ENCODE assay signal across 9 mouse cellular contexts in genomic region chr17:88329715-88330114, GRCm38 (mm10).
DNase-seq lines count a peak whose midpoint lies in the region; ATAC-seq lines count a peak whose summit lies in the region.
"Had no signal": no experiment of that assay in that cellular context is flagged by ENCODE, and none has a peak within 500 bp of the region (broad histone marks: within the 10 kb centered on the region; RNA-seq: fewer than 3 reads in every experiment).

No protein-coding gene starts in this region.

- H3K36me3 ChIP-seq in hindbrain, embryonic 16.5 days (ENCODE audit: control insufficient read depth, insufficient read depth, low read length): no peaks in the 10 kb centered on the region
- no peaks in the 10 kb centered on the region for H3K36me3 ChIP-seq in hindbrain, embryonic 12.5 days
- H3K36me3 ChIP-seq in forebrain, embryonic 12.5 days (replicated peaks): no peaks in the 10 kb centered on the region

- DNase-seq in R1 (ENCODE audit: low read depth, low spot score): peak; percentile 41
- DNase-seq in cerebellum, postnatal 14 days: peak; percentile 71 to 77
- DNase-seq in heart, postnatal 10 days: peak; percentile 76 to 82
- DNase-seq in lung, postnatal 25 days (ENCODE audit: low spot score): peak; percentile 69
- no peak for DNase-seq in embryo, embryonic 11 days

- 44% methylated on average over 9 of the region's 9 CpGs for WGBS in hindbrain, embryonic 16.5 days
- WGBS in hindbrain, embryonic 12.5 days: 69% methylated on average over 9 of the region's 9 CpGs
- 78% methylated on average over 9 of the region's 9 CpGs for WGBS in forebrain, embryonic 12.5 days

- no peak overlapping the region for H3K9ac ChIP-seq in hindbrain, embryonic 16.5 days (ENCODE audit: low read depth, low read length)
- H3K9ac ChIP-seq in hindbrain, embryonic 12.5 days: no peak overlapping the region
- H3K9ac ChIP-seq in forebrain, embryonic 12.5 days: no peak overlapping the region

- H3K27me3 ChIP-seq in hindbrain, embryonic 16.5 days (replicated peaks; ENCODE audit: control insufficient read depth, insufficient read depth, low read length): no peaks in the 10 kb centered on the region
- H3K27me3 ChIP-seq in hindbrain, embryonic 12.5 days: peaks cover 38% of the 10 kb centered on the region
- peaks cover 46% of the 10 kb centered on the region for H3K27me3 ChIP-seq in forebrain, embryonic 12.5 days
- H3K27me3 ChIP-seq: CH12.LX had no signal

- no peak overlapping the region for H3K4me2 ChIP-seq in hindbrain, embryonic 16.5 days (ENCODE audit: low read length)
- H3K4me2 ChIP-seq in hindbrain, embryonic 12.5 days (replicated peaks): no peak overlapping the region
- no peak overlapping the region for H3K4me2 ChIP-seq in forebrain, embryonic 12.5 days

- 0 out of 2 replicates have a peak, but pooled peaks have one; percentile 27 for ATAC-seq in hindbrain, embryonic 16.5 days
- ATAC-seq in hindbrain, embryonic 12.5 days (ENCODE audit: low FRiP score): no peak
- no peak for ATAC-seq in forebrain, embryonic 12.5 days (ENCODE audit: low FRiP score)

- no peak overlapping the region for H3K27ac ChIP-seq in hindbrain, embryonic 16.5 days (ENCODE audit: low read depth, low read length)
- no peak overlapping the region for H3K27ac ChIP-seq in hindbrain, embryonic 12.5 days
- H3K27ac ChIP-seq in forebrain, embryonic 12.5 days: no peak overlapping the region

- peaks cover 3% of the 10 kb centered on the region for H3K9me3 ChIP-seq in hindbrain, embryonic 16.5 days (ENCODE audit: control insufficient read depth, low read length)
- H3K9me3 ChIP-seq in hindbrain, embryonic 12.5 days (replicated peaks): peaks cover 5% of the 10 kb centered on the region
- H3K9me3 ChIP-seq in forebrain, embryonic 12.5 days: peaks cover 9% of the 10 kb centered on the region

- no peak overlapping the region for H3K4me3 ChIP-seq in hindbrain, embryonic 16.5 days (ENCODE audit: low read length)
- H3K4me3 ChIP-seq in hindbrain, embryonic 12.5 days: no peak overlapping the region
- no peak overlapping the region for H3K4me3 ChIP-seq in forebrain, embryonic 12.5 days (replicated peaks)

- intact Hi-C loops in heart, postnatal 10 days (cut with DNase I): no loop called here

- peaks cover 21% of the 10 kb centered on the region for H3K4me1 ChIP-seq in hindbrain, embryonic 16.5 days (ENCODE audit: control insufficient read depth, insufficient read depth, low read depth, low read length)
- peaks cover 35% of the 10 kb centered on the region for H3K4me1 ChIP-seq in hindbrain, embryonic 12.5 days
- peaks cover 29% of the 10 kb centered on the region for H3K4me1 ChIP-seq in forebrain, embryonic 12.5 days
